Mouse (Mus musculus) Muller cell, postnatal 12 days (primary cell): Measurements from ENCODE around the gene Scaf4.

ENCODE experiments used
- DNase-seq: peaks from one replicate; pipeline ENCODE4 v3.0.0-alpha.2; 2015; ENCODE audit errors: inconsistent ontology term

The Scaf4 gene

DNA sequence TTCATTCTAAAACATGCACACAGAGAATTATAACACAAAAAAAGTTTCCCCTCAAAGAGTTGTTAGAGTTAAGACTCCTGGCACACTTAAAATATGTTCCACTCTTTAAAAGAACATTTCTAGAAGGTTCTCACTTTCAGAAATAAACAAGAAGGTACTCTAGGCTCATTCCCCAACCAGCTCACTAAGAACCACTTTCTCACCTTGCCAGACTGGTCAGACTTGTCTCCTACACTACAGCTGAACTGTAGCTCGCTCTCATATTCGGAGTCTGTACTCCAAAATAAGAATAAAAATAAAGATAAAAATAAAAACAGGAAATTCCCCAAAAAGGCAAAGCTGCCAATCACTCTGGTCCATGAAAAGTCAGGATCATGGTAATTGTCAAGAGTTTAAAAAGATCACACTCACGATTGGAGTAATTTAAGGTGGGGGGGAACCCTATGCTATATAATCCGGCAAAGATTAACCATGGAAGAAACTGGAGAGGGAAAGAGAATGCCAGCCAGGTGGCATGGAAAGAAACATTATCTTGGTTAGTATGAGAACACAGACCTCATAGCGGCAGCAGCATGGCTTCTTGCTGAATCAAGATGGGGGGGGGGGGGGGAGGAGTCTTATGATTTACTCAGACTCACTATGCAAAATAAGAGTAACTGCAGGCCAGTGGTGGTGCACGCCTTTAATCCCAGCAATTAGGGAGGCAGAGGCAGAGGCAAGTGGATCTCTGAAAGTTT lies 80.9 kb downstream of the Scaf4 start:
- no peak for DNase-seq

GRCm38 (mm10) chr16:90202140-90202539 lies 82.2 kb downstream of the Scaf4 start:
- DNase-seq: no peak

DNA sequence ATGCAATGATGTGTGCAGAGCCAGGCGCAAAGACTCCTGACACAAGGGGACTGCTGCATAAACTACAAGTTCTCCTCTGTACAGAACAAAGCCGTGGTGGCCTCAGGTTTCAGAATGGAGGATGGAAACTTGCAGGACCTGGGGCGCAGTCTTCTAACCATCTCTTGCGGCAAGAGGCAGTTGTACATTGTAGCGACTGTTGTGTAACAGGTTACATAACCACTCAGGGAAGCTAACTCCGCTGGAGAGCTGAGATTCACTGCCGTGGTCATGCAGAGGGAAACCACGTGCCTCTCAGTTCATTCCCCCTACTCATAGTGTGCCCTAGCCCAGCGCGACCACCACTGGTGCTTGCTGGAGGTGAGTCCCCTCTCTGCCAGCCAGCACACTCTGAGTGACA lies 85.1 kb downstream of the Scaf4 start:
- DNase-seq: no peak

DNA sequence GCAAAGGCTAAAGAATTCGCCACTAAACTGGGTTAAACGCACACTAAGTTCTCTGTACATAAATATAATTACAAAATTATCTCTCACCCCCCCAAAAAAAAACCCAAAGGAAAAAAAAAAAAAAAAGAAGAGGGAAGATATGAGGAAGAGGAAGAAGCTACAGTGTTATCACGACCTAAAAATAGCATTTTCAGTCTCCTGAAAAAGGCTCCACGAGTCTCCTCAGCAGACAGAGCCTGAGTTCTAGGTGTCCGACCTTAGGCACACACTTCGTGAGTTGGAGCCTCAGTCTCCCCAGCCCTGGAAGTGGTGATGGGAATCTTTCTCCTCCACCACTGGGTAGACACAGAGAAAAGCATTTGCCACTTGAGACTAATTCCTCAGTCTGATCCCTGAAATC lies 85.7 kb downstream of the Scaf4 start:
- DNase-seq: no peak

GRCm38 (mm10) chr16:90197337-90197973 lies 86.8 kb downstream of the Scaf4 start:
- DNase-seq: peak; percentile 75

DNA sequence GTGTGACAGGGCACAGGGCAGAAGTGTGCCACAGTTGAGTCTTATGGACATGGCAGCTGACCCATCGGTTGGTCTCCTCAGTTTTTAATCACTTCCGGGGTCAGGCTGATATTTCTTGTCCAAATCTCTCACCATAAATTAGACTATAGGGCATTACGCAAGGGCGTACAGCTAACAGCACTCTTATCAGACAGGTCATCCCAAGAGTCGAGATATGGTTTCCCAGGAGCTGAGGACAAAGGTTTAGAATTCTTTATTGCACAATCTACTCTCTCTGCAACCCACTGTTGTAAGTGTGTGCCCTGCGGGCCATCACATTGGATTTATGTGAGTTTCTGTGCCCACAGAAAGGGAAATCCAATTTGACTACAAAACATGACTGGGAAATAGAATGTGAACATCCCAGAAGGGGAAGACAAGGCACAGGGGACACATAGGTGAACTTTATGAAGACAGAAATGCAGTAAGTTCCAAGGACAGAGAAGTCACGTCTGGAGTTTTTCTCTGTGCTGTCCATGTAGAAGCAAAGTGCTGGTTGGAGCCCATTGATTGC lies 87.5 kb downstream of the Scaf4 start:
- DNase-seq: no peak

DNA sequence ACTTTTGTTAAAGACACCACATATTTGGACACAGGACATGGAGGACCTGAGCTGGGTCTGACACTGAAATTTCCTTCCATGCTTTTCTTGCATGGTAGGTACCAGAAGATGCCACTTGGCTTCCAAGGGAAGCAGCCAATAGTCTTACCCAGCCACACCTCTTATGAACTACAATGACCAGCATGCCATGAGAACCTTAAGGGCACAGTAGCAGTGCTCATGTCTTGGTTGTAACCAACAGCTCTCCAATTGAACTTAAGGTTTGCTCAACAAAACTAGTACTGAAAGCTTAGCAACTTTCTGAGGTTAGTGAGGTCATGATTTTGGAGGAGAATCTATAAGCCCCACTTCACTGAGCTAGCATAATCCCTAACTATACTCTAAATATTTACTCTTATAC lies 90.6 kb downstream of the Scaf4 start:
- DNase-seq: no peak

DNA sequence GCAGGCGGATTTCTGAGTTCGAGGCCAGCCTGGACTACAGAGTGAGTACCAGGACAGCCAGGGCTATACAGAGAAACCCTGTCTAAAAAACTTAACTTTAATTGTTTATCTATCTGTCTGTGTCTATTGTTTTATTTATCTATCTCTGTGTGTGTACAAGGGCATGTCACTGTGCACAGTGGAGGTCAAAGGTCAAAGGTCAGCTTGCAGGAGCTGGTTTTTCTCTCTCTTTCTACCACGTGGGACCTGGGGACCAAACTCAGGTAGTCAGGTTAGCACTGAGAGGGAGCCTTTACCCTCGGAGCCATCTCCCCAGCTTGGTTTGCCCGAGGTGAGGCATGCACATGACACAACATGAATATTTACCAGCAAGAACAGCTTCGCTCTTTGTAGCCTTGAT lies 93.0 kb downstream of the Scaf4 start:
- DNase-seq: no peak

GRCm38 (mm10) chr16:90187453-90187852 lies 96.8 kb downstream of the Scaf4 start:
- DNase-seq: no peak

- DNase-seq: peak; percentile 62
These were observed 98.2 kb downstream of the Scaf4 start for GRCm38 (mm10) chr16:90185928-90186588.

GRCm38 (mm10) chr16:90184135-90184534 lies 100.2 kb downstream of the Scaf4 start:
- DNase-seq: no peak

GRCm38 (mm10) chr16:90181673-90182072 lies 102.6 kb downstream of the Scaf4 start:
- DNase-seq: no peak

- DNase-seq: no peak
These were observed 103.3 kb downstream of the Scaf4 start for GRCm38 (mm10) chr16:90180975-90181374.

- no peak for DNase-seq
These were observed 104.4 kb downstream of the Scaf4 start for GRCm38 (mm10) chr16:90179892-90180291.

DNA sequence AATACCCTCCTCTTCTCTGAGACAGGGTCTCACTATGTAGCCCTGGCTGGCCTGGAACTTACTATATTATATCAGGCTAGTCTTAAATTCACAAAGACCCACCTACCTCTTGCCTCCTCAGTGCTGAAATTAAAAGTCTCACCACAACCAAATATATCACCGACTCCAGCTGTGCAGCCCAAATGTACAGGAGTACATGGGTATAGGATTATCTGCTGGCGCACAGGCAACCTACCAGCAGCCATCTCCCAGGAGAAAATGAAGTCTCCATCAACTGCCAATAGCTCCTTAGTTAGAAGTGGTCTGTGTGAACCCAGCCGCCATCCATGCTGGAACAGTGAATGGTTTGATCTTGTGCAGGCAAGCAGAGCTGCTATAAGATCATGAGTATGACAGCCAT lies 105.9 kb downstream of the Scaf4 start:
- no peak for DNase-seq

GRCm38 (mm10) chr16:90177425-90177824 lies 106.9 kb downstream of the Scaf4 start:
- DNase-seq: no peak

- DNase-seq: no peak
These were observed 107.8 kb downstream of the Scaf4 start for GRCm38 (mm10) chr16:90176472-90176871.
